Mouse (Mus musculus) hindlimb bud, embryonic 11.5 days (tissue): ENCODE data around the gene Scaf4.
"Not testable (repeated sequence)": the region's sequence is repeated elsewhere in the genome, so short reads cannot be mapped to it uniquely, and the experiment has no call there.

Experiments used
- DNase-seq: peaks from one replicate; pipeline ENCODE4 v3.0.0-alpha.2; 2012; ENCODE audit warnings: low read depth, low spot score; ENCODE audit errors: extremely low spot score

Gene Scaf4

DNA sequence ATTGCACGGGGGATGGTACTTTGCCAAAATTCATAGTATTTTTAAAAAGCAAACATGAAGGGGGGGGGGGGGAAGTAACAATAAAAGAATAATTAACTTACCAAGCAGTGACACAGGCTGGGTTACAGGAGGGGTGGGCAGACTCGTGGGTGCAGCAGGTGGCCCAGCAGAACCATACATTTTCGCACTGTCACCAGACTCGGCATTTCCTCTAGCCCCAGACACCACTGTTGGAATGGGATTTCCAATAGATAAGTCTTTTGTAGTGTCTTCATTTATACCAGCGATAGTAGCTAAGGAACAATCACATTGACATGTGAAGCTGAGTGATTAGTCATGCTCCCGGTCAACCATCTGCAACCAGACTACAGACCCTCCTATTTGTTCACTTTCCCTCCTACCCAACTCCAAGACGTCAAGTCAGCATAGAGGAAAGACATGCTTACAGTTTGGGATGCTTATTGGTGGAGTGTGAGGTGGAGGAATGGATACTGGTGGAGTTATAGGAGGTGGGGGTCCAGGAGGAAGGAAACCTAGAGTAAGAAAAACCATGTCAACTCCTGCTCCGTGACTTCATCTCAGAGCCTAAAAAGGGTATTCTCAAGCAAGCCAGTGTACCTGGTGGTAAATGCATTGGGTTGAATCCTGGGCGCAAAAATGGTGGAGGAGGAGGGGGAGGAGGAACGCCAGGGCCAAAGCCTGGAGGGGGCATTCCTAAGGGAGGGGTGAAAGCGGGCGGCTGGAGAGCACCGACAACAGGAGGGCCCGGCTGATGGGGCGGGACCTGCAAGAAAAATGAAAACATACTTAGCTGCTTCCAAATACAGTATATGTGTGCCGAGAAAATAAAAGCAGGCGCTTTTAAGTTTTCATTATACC lies 41.6 kb downstream of the Scaf4 start:
- DNase-seq = no peak

DNA sequence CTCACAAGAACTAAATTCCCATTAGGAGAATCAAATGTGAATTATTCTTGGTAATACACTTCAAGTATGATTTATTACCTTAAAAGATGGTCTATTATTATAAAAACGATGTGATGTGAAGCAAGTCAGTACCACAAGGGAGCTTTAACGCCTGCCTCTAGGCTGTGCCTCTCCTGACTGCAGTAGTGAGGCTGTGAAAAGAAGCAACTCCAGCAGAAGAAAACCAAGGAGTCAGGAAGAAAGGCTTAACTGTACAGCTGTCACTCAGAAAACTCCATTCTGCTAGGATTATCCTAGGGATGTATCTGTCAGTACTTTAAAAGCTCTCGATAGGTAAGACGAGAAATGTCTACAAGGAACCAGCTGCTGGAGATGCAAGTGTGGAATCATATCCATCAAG lies 42.4 kb downstream of the Scaf4 start:
- no peak for DNase-seq

DNA sequence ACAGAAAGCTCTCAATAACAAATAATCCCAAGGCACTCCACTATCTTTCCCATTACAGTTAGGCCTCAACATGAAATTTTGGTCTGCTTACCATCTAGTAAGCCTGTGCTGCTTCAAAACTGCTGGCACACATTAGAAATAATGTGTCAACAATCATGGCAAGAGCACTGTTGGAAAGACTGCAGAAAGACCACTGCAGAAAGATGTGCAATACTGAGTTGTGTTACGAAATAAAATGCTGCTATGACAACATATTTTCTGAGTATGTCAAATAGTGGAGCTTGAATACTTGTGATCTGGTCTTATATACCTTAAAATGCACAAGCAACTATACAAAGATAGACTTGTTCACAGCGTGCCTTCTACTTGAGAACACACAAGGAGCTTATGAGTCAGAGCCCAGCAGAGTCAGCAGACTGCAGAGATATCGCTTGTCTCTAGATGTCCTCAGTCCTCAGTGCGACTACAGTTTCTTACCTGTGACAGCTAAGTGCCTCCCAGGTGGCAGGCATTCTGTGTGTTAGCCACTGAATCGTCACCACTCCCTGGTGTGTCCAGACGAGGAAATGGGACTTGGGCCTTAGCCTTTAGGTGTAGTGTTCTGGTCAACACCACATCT lies 45.1 kb downstream of the Scaf4 start:
- no peak for DNase-seq

DNA sequence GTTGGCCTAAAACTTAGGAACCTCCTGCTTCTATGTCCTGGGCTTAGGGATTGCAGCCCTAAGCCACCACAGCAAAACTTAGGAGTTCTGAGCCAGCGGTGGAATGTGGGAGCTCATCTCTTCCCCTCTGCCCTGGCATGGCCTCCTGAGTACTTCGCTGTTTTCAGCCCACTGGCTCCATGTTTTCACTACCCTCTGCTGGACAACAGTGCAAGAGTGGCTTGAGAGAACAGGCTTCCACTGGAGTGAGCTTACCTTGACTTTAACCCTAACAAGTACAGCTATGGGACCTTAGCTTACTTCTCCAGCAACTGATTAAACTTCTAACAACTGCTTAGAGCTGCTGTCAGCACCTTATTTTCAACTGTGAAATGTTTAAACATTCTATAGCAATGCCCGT lies 49.1 kb downstream of the Scaf4 start:
- DNase-seq = no peak

DNA sequence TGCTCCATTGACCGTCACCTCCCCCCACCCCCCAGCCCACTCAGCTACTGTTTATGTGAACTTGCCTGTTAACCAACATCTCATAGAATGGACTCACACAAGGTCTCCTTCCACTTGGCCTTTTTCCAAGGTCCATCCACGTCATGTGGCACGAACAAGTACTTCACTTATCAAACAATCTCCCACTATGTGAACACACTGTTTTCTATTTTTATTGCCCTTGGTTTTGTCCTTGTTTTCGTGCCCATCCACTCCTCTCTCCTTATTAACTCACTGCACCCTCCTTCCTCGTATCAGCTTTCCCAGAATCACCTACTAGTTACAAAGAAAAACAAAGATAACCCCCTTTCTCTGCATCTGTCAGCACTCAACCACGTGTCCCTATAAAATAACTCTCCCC lies 49.7 kb downstream of the Scaf4 start:
- DNase-seq = no peak

DNA sequence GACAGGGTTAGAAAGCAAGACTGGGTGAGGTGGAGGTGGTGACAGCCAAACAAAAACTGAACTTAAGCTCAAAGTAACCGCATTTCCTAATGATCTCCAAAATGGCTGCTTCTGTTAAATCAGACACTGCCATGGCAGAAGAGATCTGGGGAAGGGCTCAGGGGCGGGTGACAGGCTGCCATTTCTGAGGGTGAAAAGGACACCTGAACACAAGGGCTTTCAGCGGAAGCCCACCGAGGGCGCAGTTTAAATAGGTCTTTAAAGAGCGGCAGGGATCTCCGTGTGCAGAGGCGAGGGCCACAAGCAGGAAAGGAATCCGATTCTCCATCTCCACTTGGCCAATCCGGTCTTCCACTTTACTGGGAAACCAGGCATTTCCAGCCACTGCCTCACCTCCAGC lies 50.6 kb downstream of the Scaf4 start:
- no peak for DNase-seq

DNA sequence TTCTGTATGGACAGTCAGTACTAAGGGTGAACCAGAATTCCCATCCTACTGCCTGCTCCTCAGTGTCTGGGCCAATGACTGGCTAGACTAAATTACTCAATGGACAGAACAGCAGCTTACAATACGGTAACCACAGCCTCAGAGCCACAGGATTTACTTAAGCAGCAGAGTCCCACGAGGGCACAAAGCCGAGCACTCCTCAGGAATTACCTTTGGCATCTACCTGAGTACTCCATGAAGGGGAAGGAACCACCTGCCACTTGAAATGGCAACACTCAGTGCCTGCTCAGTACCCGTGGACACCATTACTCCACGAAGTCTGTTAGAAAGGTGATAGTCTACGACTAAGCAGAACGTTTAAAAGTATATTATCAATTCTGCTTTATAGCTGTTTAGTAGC lies 53.0 kb downstream of the Scaf4 start:
- DNase-seq = no peak

DNA sequence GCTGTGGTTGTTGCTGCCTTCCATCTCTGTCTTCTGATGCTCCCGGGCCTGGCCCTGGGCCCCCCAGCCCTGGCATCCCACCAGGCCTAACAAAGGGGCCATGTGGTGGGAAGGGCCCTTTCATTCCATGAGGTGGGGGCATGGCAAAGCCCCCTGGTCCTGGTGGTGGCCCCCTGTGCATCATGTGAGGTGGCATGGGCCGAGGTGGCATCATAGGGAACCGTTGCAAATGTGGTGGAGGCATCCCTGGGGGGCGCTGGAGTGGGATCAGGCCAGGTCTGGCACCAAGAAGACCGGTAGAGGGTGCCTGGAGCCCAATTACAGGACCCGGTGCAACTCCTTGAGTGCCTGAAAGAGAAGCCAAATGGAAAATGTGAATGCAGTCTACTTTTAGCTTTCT lies 54.4 kb downstream of the Scaf4 start:
- DNase-seq = no peak

DNA sequence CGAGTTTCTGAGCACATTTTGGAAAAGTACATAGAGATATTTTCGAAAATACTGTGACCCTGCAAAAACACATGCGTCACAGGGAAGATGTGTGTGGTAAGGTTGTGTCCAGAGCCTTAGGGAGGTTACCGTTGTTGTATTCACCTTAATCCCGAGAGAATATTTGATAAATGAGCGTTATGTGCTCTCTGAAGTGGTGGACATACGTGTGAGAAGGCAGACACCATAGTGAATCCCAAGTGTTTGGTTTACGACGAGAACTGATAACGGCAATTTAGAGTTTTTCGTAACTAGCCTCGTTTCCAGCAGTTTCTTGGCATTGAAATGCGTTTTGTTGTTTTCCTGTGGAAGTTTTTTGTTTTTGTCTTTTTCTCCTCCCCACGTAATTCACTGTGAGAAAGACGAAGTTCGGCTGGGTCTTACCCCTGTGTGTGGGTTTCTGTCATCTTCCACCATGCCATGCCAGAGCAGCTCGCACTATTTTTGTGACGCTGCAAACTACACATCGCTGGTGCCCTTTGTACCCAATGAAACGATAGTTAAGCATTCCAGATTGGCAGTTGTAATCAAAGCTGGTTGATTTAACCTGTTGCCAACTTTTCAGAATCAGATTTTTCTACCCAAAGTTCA lies 62.7 kb downstream of the Scaf4 start:
- DNase-seq = no peak

DNA sequence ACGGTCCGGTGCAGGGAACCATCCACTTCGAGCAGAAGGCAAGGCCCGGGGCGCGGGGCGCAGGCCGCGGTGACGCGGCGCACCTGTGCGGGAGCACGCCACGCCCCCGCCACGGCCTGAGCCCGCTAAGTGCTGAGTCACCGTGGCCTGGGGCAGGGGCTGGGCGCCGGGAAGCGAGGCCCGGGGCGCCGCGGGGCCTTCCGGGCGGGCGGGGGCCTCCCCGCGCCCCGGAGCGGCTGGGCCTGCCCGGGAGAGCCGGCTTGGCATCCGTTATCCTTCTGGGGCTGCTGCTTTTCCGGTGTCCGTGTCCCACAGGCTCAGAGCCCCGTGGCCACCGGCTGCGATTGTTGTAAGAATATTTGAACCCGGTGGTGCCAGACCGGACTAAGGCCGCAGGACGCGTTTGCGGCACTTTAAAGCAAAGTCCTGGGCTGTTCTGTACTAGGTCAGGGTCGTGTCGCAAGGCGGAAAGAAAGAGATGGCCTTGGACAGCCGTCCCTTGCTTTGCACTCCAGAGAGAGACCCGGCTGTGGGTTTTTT lies 63.3 kb downstream of the Scaf4 start:
- DNase-seq = no peak

DNA sequence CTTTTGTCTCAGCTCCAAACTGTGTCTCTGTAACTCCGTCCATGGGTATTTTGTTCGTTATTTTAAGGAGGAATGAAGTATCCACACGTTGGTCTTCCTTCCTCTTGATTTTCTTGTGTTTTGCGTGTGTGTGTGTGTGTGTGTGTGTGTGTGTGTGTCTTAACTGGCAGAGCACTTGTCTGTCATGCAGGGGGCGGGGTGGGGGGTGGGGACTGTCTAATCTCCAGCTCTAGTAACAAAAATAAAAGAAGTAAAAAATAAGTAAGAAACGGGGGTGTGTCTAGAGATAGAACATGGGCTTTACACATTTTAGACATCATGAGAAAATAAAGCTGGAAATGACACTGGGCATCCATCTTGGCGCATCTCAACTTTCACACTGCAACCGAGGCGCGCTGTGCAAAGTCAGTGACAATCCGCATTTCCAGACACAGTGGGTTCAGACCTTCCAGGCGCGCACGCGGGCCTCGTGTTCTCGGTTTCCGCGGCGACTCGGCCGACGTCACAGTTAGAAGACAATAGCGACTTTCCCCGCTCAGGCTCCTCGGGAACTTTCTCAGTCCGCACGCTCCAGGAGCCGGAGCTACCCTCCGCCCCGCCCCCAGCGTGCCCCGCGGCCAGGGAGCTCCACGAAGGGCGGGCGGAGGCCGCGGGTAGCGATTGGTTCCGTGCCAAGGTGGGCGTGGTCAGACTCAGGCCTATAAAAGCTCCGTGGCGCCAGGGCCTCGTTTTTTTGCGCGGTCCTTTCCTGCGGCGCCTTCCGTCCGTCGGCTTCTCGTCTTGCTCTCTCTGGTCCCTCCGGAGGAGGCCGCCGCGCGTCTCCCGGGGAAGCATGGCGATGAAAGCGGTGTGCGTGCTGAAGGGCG lies 64.0 kb downstream of the Scaf4 start, which contains the start of gene Sod1:
Sod1 (plus strand) TSS at position 729 of the 866 bp plus-strand sequence.
- peak; percentile 75 for DNase-seq

DNA sequence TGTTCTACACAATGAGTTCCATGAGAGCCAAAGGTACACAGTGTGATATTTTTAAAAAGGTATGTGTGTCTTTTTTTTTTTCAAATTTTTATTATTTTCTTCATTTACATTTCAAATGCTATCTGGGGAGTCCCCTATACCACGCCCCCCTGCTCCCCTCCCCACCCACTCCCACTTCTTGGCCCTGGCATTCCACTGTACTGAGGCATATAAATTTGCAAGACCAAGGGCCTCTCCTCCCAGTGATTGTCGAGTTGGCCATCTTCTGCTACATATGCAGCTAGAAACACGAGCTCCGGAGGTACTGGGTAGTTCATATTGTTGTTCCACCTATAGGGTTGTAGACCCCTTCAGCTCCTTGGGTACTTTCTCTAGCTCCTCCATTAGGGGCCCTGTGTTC lies 64.9 kb downstream of the Scaf4 start:
- not testable (repeated sequence) for DNase-seq

DNA sequence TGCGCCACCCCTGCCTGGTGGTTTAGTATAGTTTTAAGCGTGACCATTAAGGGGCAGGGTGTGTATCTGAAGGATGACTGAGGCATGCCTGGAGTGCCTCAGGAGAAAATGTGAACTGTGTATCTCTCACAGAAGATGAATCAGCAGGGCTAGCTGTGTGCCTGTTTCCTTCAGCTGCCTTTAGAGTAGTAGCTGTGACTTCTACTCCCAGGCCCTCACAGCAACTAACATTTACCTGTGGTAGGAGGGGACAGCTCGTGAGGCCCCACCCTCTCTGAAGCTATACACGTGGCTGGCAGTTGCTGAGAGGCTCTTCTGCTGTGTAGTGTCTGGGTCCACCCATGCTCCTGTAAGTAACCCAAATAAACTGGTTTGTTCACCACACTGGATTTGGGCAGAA lies 66.4 kb downstream of the Scaf4 start:
- no peak for DNase-seq

DNA sequence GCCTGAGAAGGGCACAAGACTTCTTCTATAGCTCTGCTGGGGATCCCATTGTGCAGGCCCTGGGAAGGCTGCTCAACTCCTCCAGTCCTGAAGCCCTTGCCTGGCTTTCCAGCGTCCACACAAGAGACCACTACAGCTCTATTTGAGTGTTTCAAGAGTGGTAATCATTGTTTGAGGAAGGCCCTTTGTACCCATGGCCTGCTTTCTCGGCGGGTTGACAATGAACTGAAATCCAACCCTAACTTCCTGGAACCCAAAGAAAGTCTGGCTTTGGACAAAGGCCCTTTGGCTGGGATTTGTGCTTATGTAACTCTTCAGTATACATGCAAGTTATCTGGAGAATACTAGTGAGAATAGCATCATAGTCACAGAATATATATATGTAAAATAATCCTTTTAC lies 66.9 kb downstream of the Scaf4 start:
- no peak for DNase-seq

DNA sequence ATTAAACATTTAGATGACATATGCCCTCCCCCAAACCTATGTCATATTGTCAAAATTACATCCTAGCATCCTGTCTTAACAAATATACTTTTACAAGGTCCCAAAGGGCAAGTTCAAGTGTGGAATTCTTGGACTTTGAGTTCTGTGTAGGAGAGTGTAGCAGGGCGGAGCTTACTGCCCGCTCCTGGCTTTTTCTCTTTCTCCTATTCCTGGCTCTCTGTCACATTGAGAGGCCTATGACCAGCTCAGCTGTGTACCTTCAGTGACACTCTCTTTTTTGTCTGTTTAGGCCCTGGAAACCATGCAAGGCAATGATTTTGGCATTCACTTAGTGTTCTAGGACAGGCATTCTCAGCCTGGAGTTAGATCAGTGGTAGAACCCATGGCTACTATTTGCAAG lies 67.9 kb downstream of the Scaf4 start:
- DNase-seq = no peak

DNA sequence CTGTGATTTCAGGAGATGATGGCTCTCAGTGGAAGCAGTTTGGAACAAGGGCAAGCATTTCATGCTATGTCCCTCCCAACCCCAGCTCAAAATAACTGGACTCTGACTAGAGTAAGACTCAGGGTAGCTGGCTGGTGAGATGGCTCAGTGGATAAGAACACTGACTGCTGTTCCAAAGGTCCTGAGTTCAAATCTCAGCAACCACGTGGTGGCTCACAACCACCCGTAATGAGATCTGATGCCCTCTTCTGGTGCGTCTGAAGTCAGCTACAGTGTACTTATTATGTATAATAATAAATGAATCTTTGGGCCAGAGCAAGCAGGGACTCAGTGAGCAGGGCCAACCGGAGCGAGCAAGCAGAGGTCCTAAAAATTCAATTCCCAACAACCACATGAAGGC lies 68.4 kb downstream of the Scaf4 start:
- DNase-seq = not testable (repeated sequence)

DNA sequence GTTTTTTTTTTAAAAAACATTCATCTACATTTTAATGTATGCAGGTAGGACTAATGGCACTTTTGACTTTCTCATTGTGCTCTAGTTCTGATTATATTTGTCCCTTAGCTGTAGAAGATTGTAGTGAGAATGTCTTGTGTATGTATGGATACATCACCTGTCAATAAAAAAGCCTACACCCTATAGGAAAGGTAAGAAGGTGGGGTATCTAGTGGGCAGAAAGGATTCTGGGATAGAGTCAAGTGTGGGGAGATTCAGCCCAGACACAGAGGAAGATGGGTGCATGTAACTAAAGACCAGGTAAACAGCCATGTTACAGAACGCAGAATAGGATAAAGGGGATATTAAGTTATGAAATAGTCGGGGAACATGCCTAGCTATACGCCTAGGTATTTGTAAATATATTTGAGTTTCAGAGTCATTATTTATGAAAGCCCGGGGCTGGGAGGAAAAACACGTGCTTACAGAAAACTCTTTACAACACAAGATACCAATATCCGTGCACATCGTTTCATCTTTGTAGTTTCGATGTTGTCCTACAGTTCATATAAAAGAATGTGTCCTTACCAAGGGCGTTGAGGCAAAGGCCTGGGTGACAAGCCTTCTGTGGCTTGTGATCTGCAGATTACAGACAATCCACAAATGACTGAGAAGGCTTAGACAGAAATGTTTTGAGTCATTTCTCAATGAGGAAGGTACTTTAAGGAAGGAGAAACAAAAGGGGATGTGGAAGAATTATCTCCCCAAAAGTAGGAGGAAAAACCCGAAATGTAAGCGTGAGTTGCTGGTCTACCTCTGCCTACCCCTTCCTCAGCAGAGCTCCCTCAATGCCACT lies 69.4 kb downstream of the Scaf4 start:
- DNase-seq = no peak

DNA sequence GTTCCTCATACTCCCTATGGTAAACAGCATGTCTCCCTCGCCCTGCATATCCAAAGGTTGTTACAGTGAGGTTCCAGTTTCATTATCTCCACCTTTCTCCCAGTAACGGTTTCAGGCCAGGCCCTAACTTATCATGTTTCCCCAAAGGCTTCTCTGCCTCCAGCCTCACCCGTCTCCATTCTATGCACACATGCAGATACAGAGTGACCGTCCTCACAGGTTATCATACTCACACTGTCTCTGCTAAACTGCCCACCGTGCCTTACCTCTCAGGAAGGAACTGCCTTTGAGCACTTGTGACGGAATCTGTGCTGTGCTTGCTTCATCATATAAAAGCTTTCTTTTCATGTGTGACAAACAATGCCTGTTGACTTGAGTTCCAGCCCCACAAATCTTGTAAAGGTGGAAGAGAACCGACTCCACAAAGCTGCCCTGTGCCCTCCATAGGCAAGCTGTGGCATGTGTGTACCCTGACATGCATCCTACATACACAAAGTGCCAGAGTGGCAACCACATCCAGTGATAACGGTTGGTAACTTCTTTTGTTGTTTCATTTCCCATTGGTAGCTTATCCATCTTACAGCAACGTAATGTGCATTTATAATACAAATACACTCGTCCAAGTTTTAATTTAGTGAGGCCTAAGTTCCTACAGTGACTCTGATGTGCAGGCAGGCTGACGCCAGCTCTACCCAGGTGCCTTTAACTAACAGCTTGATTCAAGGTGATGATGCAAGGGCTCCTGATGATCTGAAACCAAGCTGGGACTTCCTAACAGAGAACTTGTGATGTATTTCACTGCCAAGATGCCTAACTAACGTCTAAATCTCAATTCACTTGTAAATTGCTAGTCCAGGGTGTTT lies 70.6 kb downstream of the Scaf4 start:
- no peak for DNase-seq

DNA sequence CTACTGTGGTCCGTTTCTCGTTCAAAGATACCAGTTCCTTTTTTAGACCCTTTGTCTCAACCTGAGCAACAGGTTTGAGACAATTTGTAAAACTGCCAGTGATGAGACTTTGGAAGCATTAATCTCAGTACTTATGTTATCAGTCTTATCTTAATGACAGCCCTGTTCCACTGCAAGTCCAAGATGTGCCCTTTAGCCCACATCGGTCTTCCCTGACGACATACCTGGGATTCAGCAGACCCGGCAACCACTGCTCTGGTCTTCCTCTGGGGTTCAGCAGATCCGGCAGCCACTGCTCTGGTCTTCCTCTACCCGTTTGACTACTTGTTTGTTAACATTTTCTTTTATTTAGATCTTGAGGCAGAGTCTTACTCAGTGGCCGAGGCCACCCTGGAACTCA lies 72.5 kb downstream of the Scaf4 start:
- no peak for DNase-seq
